Mouse (Mus musculus) kidney, postnatal 25 days (tissue): ENCODE results near the gene Prr11.
"Not testable (repeated sequence)": the region's sequence is repeated elsewhere in the genome, so short reads cannot be mapped to it uniquely, and the experiment has no call there.

Experiments
- DNase-seq, 2 experiments: peaks; one replicate each; pipeline ENCODE4 v3.0.0; 2021; ENCODE audit warnings: mixed read lengths in 2 of 2

The Prr11 gene

GRCm38 (mm10) chr11:87108409-87108754, at the start of gene Prr11:
Gene Prr11, minus strand, starts transcription at chr11:87108708.
- no peak for DNase-seq

DNA sequence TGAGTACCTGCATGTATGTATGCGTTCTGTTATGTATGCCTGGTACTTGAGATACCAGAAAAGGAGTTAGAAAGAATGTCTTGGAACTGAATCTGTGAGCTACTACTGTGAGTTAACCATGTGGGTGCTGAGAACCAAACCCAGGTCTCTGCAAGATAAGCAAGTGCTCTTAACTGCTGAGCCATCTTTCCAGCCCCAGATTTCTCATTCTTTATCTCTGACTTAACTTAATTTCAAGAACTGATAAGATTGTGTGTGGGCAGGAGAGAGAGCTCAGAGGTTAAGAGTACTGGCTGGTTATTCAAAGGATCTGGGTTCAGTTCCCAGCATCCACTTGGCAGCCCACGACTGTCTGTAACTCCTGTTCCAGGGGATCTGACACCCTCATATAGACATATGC, 49.5 kb upstream of the Prr11 start:
- no peak for DNase-seq

- no peak for DNase-seq
These were observed 27.7 kb upstream of the Prr11 start for GRCm38 (mm10) chr11:87136233-87136632.

DNA sequence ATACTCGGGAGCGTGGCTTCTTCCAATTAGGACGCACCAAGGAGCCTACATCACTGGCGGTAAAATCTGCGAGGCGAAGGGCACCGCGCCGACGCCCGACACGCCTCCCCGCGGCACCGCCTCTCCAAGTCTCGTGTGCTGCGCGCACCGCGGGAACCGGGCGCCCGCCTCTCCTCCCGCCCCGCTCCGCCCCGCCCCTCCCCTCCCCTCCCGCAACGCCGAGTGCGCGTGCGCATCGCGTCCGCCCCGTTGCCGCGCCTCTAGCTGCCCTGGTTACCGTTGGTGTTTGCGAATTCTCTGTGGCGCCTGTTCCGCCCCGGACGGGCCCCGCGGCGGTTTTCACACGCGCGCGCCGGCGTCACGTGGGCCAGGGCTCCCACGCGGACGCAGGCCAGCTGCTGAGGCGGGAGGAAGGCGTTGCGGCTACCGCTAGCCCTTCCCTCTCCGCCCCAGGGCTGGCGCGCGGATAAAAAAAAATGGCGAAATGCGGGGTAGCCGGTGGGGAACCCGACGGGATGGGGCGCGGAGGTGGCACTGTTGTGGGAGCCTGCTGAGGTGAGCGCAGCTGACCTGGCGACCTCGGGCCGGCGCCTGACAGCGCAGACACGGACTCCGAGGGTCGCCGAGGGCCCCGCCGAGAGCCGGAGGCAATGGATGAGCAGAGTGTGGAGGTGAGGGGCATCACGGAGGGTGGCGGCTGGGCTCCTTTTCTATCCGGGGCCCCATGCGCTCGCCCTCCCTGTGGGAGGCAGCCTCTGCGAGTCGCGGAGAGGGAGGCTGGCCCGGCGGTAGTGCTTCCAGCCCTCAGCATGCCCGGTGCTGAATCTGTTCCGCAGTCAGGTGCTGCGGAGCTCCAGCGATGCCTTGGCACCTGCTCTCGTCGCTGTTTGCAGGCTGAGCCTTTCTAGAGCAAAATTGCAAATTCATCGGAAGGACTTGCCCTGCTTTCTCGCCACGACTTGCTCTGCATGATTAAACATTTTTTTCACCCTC, 18.6 kb upstream of the Prr11 start, which contains the start of gene Trim37:
Gene Trim37 (plus strand): TSS at position 254 of the 993 bp plus-strand sequence.
- peak; percentile 83 to 94 for DNase-seq

DNA sequence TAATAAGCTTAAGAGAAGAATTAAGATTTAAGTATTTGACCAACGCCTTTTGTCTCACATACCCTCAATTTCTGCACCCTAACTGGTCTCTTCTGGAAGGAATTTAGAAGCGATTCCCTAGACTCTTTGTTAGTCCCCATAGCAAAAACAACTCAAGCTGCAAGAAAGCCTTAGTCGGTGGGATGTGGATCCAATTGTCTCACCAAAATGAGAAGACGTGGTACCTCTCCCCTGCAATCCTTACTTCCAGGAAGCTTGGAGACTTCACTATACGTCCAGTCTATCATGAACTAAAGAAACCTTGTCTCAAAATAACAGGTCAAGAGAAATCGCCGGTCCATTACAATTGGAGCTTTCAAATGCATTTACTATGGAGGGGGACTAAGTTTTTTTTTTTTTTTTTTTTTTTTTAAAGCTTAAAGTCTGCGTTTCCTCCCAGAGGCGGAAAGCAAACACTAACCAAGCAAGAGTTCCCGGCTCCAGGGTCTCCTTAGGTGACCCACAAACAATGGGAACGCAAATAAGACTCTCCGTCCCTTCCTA, 17.8 kb upstream of the Prr11 start:
- no peak for DNase-seq

- DNase-seq, result no peak
These were observed 17.1 kb upstream of the Prr11 start for GRCm38 (mm10) chr11:87125562-87125961.

- DNase-seq, result no peak
These were observed 13.4 kb upstream of the Prr11 start for GRCm38 (mm10) chr11:87121864-87122263.

- no peak for DNase-seq
These were observed 1.8 kb upstream of the Prr11 start for GRCm38 (mm10) chr11:87110172-87110909.

GRCm38 (mm10) chr11:87109519-87110171, 1.1 kb upstream of the Prr11 start:
- peak; percentile 10 to 42 for DNase-seq

DNA sequence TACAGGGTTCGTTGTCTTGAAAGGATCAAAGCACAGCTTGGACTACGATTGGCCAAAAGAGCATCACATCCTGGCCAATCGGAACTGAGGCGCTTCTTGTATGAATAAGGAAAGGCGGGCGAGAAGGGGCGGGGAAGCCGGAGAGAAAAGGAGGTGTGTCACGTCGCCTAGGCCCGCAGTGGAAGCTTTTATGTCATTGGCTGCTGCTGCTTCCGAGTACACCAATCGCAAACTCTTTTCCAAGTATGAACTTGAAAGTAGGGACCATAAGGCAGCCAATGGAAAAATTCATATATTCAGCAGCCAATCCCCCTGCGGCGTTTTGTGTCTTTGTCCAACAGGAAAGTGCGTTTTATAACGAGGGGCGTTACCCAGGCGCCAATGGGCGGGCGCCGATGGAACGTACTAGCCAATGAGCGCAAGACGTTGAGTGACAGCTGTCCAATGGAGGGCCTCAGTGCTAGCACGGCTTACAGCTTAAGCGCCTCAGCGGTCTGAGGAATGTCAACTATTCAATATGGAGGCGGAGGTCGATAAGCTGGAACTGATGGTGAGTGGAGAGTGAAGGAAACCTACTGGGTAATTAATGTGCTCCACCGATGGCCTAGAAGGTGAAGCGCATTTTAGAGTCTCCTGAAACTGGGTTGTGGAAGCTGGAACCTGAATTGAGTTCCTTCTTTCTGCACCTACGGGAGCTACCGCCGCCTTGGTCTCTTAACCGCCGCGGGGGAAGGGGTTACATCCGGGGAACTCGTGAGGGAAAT, 429 bp upstream of the Prr11 start, which contains the start of gene Ska2:
Gene Ska2 (plus strand): TSS at position 480 of the 764 bp plus-strand sequence.
- peak; percentile 98 to 99 for DNase-seq

- DNase-seq, result no peak
These were observed 21.4 kb downstream of the Prr11 start for GRCm38 (mm10) chr11:87087142-87087541.

- DNase-seq, result peak; percentile 85 to 91
These were observed 22.1 kb downstream of the Prr11 start, which contains the start of gene Smg8 for GRCm38 (mm10) chr11:87086290-87086984. Gene Smg8, minus strand, starts transcription at chr11:87086774.

DNA sequence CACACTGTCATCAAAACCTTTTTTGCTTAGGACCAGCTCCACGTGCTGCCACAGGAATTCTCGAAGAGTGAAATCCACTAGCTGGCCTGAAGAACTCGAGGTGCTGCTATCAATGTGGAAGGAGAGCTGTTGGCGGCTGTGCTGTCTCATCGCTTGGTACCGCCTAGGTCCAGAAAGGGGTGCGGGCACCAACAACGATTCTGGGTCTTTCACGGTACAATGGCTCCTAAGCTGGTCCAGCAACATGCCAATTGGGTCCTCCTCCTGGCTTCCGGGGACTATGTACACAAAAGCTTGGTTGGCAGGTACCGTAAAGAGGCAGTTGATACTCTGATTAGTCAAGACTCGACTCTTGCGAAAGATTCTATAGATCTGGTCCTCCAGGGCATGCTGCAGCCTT, 23.0 kb downstream of the Prr11 start:
- no peak for DNase-seq

- no peak for DNase-seq
These were observed 24.8 kb downstream of the Prr11 start for GRCm38 (mm10) chr11:87083712-87084111.

GRCm38 (mm10) chr11:87073866-87074440, 34.6 kb downstream of the Prr11 start, which contains the start of gene Gdpd1:
Gene Gdpd1, minus strand, starts transcription at chr11:87074062.
- DNase-seq, result peak; percentile 79 to 89

GRCm38 (mm10) chr11:87073343-87073865, 35.1 kb downstream of the Prr11 start:
- peak; percentile 62 to 73 for DNase-seq

- no peak for DNase-seq
These were observed 46.4 kb downstream of the Prr11 start for GRCm38 (mm10) chr11:87062087-87062486.

DNA sequence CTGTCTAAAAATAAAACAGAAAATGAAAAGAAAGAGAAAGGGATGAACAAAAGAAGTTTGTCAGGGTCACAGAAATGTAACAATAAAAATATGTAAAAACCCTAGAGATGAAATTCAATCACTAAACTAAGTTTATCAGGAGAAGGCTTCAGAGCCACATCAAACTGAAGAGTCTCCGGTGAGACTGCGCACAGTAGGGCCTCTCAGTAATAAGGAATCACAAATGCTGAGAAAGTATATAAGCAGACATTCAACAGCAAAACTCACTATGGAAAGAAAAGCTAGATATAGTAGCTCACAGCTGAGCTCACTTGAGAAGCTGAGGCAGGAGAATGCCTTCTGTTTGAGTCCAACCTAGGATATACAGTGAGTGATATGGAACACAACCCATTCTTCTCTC, 48.1 kb downstream of the Prr11 start:
- no peak for DNase-seq

DNA sequence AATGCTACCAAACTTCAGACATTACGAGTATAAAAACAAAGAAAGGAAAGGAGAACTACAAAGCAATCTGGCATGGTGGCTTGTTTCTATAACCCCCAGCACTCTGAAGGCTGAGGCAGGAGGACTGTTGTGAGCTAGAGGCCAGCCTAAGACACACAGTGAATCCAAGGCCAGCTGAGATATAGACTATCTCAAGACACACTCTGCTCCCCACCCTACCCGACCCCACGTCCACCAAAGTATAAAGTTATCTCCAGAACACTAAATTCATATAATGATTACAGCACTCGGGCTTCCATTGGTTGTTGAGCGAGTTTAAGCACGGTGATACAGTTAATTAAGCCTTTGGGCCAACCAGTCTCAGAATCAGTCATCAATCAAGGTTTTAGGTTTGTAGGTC, 52.2 kb downstream of the Prr11 start:
- DNase-seq, result no peak

- DNase-seq, result not testable (repeated sequence)
These were observed 59.6 kb downstream of the Prr11 start for GRCm38 (mm10) chr11:87048900-87049299.
